Mouse (Mus musculus): ENCODE measurements at regions not wholly inside any gene's neighbourhood (a gene's known extent, or its start where the extent isn't known, plus 50 kb on each side); places are given as distances from the start of the nearest gene placed in this dataset.

DNA sequence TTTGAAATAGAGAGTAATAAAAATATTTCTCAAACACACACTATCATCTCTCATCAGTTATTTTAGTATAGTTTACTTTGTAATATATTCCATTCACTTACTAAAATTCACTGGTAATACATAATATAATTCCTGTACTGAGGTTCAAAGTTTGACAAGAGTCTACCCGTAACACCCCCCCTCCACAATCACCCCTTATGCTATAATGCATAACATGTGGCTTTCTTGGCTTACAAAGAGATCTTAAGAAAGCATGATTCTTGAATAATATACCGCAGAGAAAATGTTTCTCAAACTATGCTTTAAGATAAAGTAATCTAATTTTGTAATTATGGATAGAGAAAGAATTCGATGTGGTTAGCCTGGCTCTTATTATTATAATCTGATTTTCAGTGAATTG, 539.7 kb downstream of the Gm11232 start:
- DNase-seq = no peak

DNA sequence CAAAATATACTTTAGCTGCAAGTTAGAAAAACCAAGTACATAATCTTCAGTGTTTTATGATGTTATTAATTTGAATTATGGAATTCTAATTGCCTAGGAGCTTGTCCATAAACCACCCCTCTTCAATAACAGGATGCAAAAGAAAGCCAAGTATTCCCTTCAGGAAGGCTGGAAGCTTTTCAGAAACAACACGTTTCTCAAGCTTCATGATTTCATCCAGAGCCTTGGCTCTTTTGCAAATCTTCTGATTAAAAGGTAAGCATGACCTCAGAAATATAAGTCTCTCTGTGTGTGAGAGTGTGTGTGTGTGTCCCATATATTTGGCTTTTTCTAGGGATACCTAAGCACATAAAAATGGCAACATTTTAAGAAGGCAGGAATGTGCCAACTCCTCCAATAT, 570.0 kb downstream of the Gm11232 start:
- DNase-seq = no peak

DNA sequence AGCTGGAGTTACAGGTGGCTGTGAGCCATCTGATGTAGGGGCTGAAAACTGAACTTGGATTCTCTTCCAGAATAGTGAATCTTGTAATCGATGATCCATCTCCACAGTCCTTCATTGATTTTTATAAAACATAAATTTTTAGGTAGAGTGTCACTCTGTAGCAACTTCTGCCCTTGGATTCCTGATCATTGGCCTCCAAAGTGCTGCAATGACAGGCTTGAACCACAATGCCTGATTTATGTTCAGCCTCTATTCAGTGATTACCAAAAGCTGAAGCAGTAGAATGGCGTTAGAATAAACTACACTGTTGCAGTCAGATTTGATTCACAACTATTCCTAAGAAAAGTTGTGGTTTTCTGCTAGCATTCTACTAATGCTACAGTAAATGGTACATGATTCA, 580.1 kb downstream of the Gm11232 start:
- peak; percentile 25 for DNase-seq

DNA sequence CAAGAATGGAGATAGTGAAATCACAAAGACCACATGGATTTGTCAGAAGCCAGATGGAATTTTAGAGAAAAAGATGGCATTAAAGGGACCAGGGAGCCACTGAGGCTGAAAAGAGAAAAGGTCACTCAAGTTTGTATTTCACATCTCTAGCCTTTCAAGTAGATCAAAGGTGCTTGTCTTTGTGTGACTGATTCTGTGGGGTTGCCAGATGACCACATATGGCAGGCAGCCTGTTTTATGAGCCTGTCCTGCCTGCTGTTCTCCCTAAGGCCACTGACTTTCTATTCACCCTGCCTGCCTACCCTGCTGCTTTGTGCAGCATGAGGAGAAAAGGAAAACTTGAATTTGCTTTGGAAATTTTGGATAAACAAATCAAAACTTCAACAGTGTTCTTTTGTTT, 592.0 kb downstream of the Gm11232 start:
- DNase-seq = no peak

DNA sequence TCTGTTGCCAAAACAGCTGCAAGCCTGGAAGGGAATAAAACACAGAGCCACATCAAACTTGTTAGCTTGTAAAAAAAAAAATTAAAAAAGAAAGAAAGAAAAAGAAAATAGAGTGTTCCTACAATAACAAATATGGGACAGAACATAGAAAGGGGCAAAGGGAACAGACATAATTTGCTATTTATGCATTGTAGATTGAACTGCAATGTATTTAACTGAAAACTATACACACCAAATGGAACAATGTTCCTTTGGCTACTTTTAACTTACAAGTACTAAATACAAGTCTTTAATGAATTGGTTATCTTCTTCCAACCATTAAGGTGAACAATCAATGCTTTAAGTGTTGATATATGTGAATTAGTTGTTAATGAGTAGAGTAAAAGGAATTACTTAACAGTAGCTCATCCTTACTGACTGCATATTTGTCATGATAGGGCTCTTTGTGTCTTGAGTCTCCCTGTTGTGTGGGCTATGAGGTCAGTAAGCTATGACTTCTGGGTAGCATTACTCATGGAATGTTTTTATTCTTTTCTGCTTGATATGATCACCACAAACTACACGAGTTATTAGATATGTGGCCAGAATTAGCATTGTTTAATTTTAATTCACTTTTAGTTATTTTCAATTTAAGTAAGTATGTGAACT, 597.0 kb upstream of the Megf9 start:
- no peak for DNase-seq

DNA sequence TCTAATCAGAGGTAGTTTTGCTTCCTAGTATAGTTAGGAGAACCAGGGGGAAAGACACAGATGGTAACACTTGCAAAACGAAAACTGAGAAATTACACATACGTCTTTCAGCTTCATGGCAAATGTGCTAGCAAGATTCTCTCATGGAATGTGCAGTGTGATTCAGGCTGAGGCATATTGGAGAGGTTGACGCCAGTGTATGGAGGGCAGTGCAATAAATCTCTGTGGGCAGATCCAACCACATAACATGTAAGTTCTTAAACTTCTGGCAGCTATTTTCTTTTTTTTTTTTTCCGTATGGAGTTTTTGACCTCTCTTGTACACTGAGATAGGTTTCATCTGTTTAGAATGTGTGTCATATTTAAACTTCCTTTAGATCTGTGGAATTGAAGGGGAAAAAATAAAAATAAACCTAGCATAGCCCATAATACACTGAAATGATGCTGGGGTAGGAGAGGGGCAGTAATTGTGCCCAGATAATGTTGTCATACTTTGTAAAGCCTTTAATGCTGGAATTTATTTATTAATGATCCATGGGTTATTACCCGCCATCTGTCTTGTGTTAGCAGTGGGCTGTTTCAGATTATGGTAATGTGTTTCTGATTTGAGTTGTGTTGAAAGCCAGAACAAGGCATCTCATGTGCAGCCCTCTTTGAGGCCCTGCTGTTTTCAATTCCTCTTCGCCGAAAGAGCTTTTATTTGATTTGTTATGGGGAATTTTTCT, 596.3 kb upstream of the Megf9 start:
- no peak for DNase-seq

DNA sequence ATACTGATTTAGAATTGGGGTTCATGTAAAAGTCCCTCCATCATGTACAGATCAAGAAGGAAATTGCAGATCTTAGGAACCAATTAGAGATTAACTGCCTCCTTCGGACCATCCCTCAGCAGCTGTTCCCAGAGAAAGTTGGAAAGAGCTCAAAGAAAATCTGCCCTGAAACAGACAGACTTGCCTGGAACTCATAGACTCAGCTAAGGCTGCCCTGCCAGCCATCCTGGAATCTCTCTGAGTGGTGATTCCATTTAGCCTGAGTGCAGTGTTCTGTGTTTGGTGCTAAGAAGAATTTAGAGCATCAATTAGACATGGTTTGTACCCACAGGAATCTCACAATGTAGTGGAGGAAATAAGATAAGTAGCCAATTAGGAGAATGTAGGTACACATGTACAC, 594.5 kb upstream of the Megf9 start:
- DNase-seq = no peak
